Comparison of ENCODE assay signal across 16 mouse cellular contexts in genomic region chr2:168864905-168865304, GRCm38 (mm10).
"Had no signal": no experiment of that assay in that cellular context is flagged by ENCODE, and none has a peak within 500 bp of the region (broad histone marks: within the 10 kb centered on the region; RNA-seq: fewer than 3 reads in every experiment).

No protein-coding gene starts in this region.

- H3K9ac ChIP-seq: liver, embryonic 14.5 days had no signal

- H3K4me3 ChIP-seq: layer of hippocampus, adult 2 months; left cerebral cortex, adult 2 months had no signal

- H3K27ac ChIP-seq: layer of hippocampus, adult 2 months; left cerebral cortex, adult 2 months; liver, embryonic 14.5 days; macrophage had no signal

- DNase-seq: kidney, adult 11 months; kidney, adult 8-10 months; kidney, postnatal 25 days; layer of hippocampus, adult 9-11 months; layer of hippocampus, postnatal 36 days; lung, adult 18-20 months; midbrain, embryonic 14.5 days; thymus, adult 2 months; thymus, postnatal 14 days; thymus, postnatal 4 days had no signal

- ATAC-seq: inflammation-experienced regulatory T-cells, adult 6 months had no signal

- H3K4me2 ChIP-seq: liver, embryonic 11.5 days had no signal
